Mouse (Mus musculus) myocyte (in vitro differentiated cells): ENCODE measurements around the gene Vps45. TPM values are rescaled to one million over a fixed set of nuclear protein-coding genes. Genes with fewer than 3 reads are reported as not detected.
A peak's percentile ranks its signal among the peaks of the same experiment; 100 is the strongest.

Source experiments
- H3K27me3 ChIP-seq: one replicate; pipeline ENCODE4 v1.6.1; 2011; ENCODE audit not compliant: control insufficient read depth, insufficient read depth, insufficient read length
- H3K36me3 ChIP-seq: one replicate; pipeline ENCODE4 v1.6.1; 2011; ENCODE audit not compliant: control insufficient read depth, insufficient read depth
- H3K4me2 ChIP-seq: one replicate; pipeline ENCODE4 v1.6.1; 2011; ENCODE audit warnings: low read depth, control low read depth
- H3K4me3 ChIP-seq: one replicate; pipeline ENCODE4 v1.5.1; 2011; ENCODE audit warnings: mild to moderate bottlenecking, control low read depth, moderate library complexity
- H3K79me2 ChIP-seq: one replicate; pipeline ENCODE4 v1.6.1; 2011; ENCODE audit not compliant: control insufficient read depth, insufficient read depth
- H3ac ChIP-seq: one replicate; pipeline ENCODE4 v1.6.1; 2011; ENCODE audit not compliant: control insufficient read depth, insufficient read length
- CEBPB ChIP-seq: IDR thresholded peaks from 2 replicates; pipeline ENCODE4 v1.6.1; 2011; ENCODE audit warnings: mild to moderate bottlenecking, moderate library complexity; ENCODE audit not compliant: poor library complexity, insufficient read depth, severe bottlenecking
- E2F4 ChIP-seq: IDR thresholded peaks from one replicate; pipeline ENCODE4 v1.6.1; 2011; ENCODE audit warnings: mild to moderate bottlenecking, control low read depth, moderate library complexity; ENCODE audit not compliant: insufficient read depth
- MAX ChIP-seq: IDR thresholded peaks from one replicate; pipeline ENCODE4 v1.6.1; 2011; ENCODE audit warnings: low read depth, mild to moderate bottlenecking, control low read depth
- MYOD1 ChIP-seq, 3 experiments: IDR thresholded peaks; one replicate each; pipeline ENCODE4 v1.6.1; 2011; ENCODE audit warnings: control low read depth in 2 of 3, low read depth in 2 of 3, mild to moderate bottlenecking in 2 of 3, moderate library complexity in 1 of 3; ENCODE audit not compliant: insufficient read length in 2 of 3, control insufficient read depth in 1 of 3
- MYOG ChIP-seq, 3 experiments: IDR thresholded peaks; one replicate each; pipeline ENCODE4 v1.6.1; 2011; ENCODE audit warnings: control low read depth in 2 of 3, low read depth in 2 of 3, mild to moderate bottlenecking in 2 of 3; ENCODE audit not compliant: insufficient read length in 2 of 3, control insufficient read depth in 1 of 3, insufficient read depth in 1 of 3
- POLR2A ChIP-seq: IDR thresholded peaks from one replicate; pipeline ENCODE4 v1.6.1; 2011; ENCODE audit warnings: low read depth, mild to moderate bottlenecking, control low read depth, moderate library complexity; ENCODE audit not compliant: insufficient read length
- POLR2AphosphoS2 ChIP-seq: IDR thresholded peaks from one replicate; pipeline ENCODE4 v1.6.1; 2011; ENCODE audit warnings: low read depth, control low read depth; ENCODE audit not compliant: insufficient read length
- REST ChIP-seq: IDR thresholded peaks from one replicate; pipeline ENCODE4 v1.6.1; 2011; ENCODE audit warnings: mild to moderate bottlenecking, control low read depth, moderate library complexity; ENCODE audit not compliant: insufficient read depth, insufficient read length
- SRF ChIP-seq: IDR thresholded peaks from one replicate; pipeline ENCODE4 v1.6.1; 2011; ENCODE audit warnings: low read depth; ENCODE audit not compliant: control insufficient read depth, insufficient read length
- TCF12 ChIP-seq: IDR thresholded peaks from one replicate; pipeline ENCODE4 v1.6.1; 2011; ENCODE audit warnings: mild to moderate bottlenecking, control low read depth; ENCODE audit not compliant: poor library complexity, insufficient read depth, severe bottlenecking
- TCF3 ChIP-seq: IDR thresholded peaks from one replicate; pipeline ENCODE4 v1.6.1; 2011; ENCODE audit warnings: low read depth, control low read depth; ENCODE audit not compliant: insufficient read length
- USF1 ChIP-seq: IDR thresholded peaks from one replicate; pipeline ENCODE4 v1.6.1; 2011; ENCODE audit warnings: low read depth, mild to moderate bottlenecking, control low read depth, moderate library complexity
- polyA plus RNA-seq: library from polyadenylated mRNA; unstranded; fragments of >200 nt; fragmentation: generic; extraction: Trizol; gene quantifications from one replicate; pipeline ENCODE4 v1.2.1, GENCODE M21; 2012; ENCODE audit warnings: missing spikeins

Gene Vps45
- polyA plus RNA-seq, 1 experiment, result 22.0 TPM

- Histone ChIP-seq H3K4me3 (no peak overlapping the region), H3ac (no peak overlapping the region), H3K27me3 (no peaks in the 10 kb centered on the region), H3K79me2 (no peaks in the 10 kb centered on the region), H3K4me2 (no peak overlapping the region), H3K36me3 (peaks cover 5% of the 10 kb centered on the region)
- no peak for TF ChIP-seq POLR2AphosphoS2
- TF ChIP-seq TCF3, result no peak
- no peak for TF ChIP-seq TCF12
- no peak for TF ChIP-seq MAX
- TF ChIP-seq MYOD1 (IDR thresholded peaks at IDR 0.05; ENCODE audit: control insufficient read depth in 1 of 3, insufficient read length in 2 of 3, low read depth in 2 of 3), result no peak
- TF ChIP-seq E2F4, result no peak
- TF ChIP-seq USF1, result no peak
- TF ChIP-seq REST, result no peak
- TF ChIP-seq POLR2A, result no peak
- no peak for TF ChIP-seq MYOG (IDR thresholded peaks at IDR 0.05; ENCODE audit: control insufficient read depth in 1 of 3, insufficient read depth in 1 of 3, insufficient read length in 2 of 3, low read depth in 2 of 3)
- no peak for TF ChIP-seq CEBPB
- TF ChIP-seq SRF, result no peak
Measured at GRCm38 (mm10) chr3:96036796-96037195, 21.5 kb downstream of the Vps45 start.

- peaks cover 5% of the 10 kb centered on the region for H3K36me3 ChIP-seq
- H3K27me3 ChIP-seq, result no peaks in the 10 kb centered on the region
- peak overlapping the region; percentile 19 for H3K4me2 ChIP-seq
- TF ChIP-seq USF1, result no peak
- TF ChIP-seq TCF12, result peak; percentile 94
- TF ChIP-seq MYOG (IDR thresholded peaks at IDR 0.05; ENCODE audit: control insufficient read depth in 1 of 3, insufficient read depth in 1 of 3, insufficient read length in 2 of 3, low read depth in 2 of 3), result peak; percentile 71 to 96 (median 81)
- peak; percentile 81 for TF ChIP-seq TCF3
- TF ChIP-seq SRF, result no peak
- peak; percentile 64 to 95 (median 87) for TF ChIP-seq MYOD1 (IDR thresholded peaks at IDR 0.05; ENCODE audit: control insufficient read depth in 1 of 3, insufficient read length in 2 of 3, low read depth in 2 of 3)
- H3K79me2 ChIP-seq, result no peaks in the 10 kb centered on the region
- H3K4me3 ChIP-seq, result no peak overlapping the region
- H3ac ChIP-seq, result no peak overlapping the region
Measured at GRCm38 (mm10) chr3:96033046-96033445, 25.2 kb downstream of the Vps45 start.

GRCm38 (mm10) chr3:96032652-96033017 lies 25.6 kb downstream of the Vps45 start:
- Histone ChIP-seq H3K4me3 (no peak overlapping the region), H3K4me2 (peak overlapping the region; percentile 19), H3ac (no peak overlapping the region), H3K27me3 (no peaks in the 10 kb centered on the region), H3K79me2 (no peaks in the 10 kb centered on the region), H3K36me3 (peaks cover 7% of the 10 kb centered on the region)
- no peak for TF ChIP-seq USF1
- no peak for TF ChIP-seq POLR2AphosphoS2
- no peak for TF ChIP-seq MYOG (IDR thresholded peaks at IDR 0.05; ENCODE audit: control insufficient read depth in 1 of 3, insufficient read depth in 1 of 3, insufficient read length in 2 of 3, low read depth in 2 of 3)
- TF ChIP-seq MYOD1 (IDR thresholded peaks at IDR 0.05; ENCODE audit: control insufficient read depth in 1 of 3, insufficient read length in 2 of 3, low read depth in 2 of 3), result no peak
- no peak for TF ChIP-seq TCF12
- TF ChIP-seq POLR2A, result no peak
- no peak for TF ChIP-seq E2F4
- no peak for TF ChIP-seq TCF3
- no peak for TF ChIP-seq SRF
- TF ChIP-seq CEBPB, result no peak
- TF ChIP-seq REST, result no peak

- Histone ChIP-seq H3K27me3 (no peaks in the 10 kb centered on the region), H3K4me3 (no peak overlapping the region)
- no peak for TF ChIP-seq MYOD1 (IDR thresholded peaks at IDR 0.05; ENCODE audit: control insufficient read depth in 1 of 3, insufficient read length in 2 of 3, low read depth in 2 of 3)
- no peak for TF ChIP-seq USF1
- TF ChIP-seq CEBPB, result no peak
- no peak for TF ChIP-seq E2F4
Measured at GRCm38 (mm10) chr3:96031991-96032651, 26.1 kb downstream of the Vps45 start.

GRCm38 (mm10) chr3:96029766-96030165 lies 28.5 kb downstream of the Vps45 start:
- H3K4me2 ChIP-seq, result no peak overlapping the region
- peaks cover 4% of the 10 kb centered on the region for H3K36me3 ChIP-seq
- no peak overlapping the region for H3ac ChIP-seq
- H3K4me3 ChIP-seq, result no peak overlapping the region
- H3K79me2 ChIP-seq, result no peaks in the 10 kb centered on the region
- TF ChIP-seq POLR2A, result no peak
- no peak for TF ChIP-seq MYOG (IDR thresholded peaks at IDR 0.05; ENCODE audit: control insufficient read depth in 1 of 3, insufficient read depth in 1 of 3, insufficient read length in 2 of 3, low read depth in 2 of 3)
- no peak for TF ChIP-seq MAX
- TF ChIP-seq TCF12, result no peak
- TF ChIP-seq MYOD1 (IDR thresholded peaks at IDR 0.05; ENCODE audit: control insufficient read depth in 1 of 3, insufficient read length in 2 of 3, low read depth in 2 of 3), result no peak
- TF ChIP-seq CEBPB, result no peak
- TF ChIP-seq USF1, result no peak
- TF ChIP-seq REST, result no peak
- TF ChIP-seq TCF3, result no peak
- TF ChIP-seq SRF, result no peak
- TF ChIP-seq POLR2AphosphoS2, result no peak
- TF ChIP-seq E2F4, result no peak
- no peaks in the 10 kb centered on the region for H3K27me3 ChIP-seq

More at GRCm38 (mm10) chr3:96031991-96032651, 26.1 kb downstream of the Vps45 start:
- Histone ChIP-seq H3K4me2 (peak overlapping the region; percentile 19), H3ac (no peak overlapping the region), H3K79me2 (no peaks in the 10 kb centered on the region), H3K36me3 (peaks cover 9% of the 10 kb centered on the region)
